Mouse (Mus musculus) inflammation-experienced regulatory T-cells, adult 6 months (primary cell): ENCODE data around the gene Tbkbp1. TPM values are rescaled to one million over a fixed set of nuclear protein-coding genes. Genes with fewer than 3 reads are reported as not detected.

Source experiments
- ATAC-seq: one replicate; pipeline ENCODE4 v1.8.0; 2017
- polyA plus RNA-seq, 3 experiments: library from polyadenylated mRNA; unstranded; fragments of 100-300 nt; shearing (Covaris generic); gene quantifications; one replicate each; pipeline ENCODE4 v1.2.1; 2017

The Tbkbp1 gene
- polyA plus RNA-seq, 3 experiments from 2014 or later = 0.21 to 0.44 TPM; not detected in 1

GRCm38 (mm10) chr11:97152662-97153287 lies 1.5 kb upstream of the Tbkbp1 start:
- no peak for ATAC-seq

DNA sequence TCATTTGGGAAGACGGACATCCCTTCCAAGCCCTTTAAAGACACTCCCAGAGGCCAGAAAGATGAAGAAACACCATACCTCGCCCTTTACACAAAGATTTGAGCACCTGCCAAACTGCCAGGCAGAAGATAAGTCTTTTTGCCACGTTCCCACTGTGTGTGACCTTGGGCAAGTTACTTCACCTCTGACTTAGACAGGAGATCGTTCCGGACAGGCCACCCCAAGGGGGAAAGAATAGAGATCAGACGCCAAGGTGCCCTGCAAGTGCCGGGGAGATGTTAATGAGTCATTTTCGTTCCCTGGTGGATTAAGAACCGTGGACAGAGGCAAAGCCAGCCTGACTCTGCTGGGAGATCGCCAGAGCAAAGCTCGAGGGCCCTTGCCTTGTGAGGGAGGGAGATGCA lies 730 bp upstream of the Tbkbp1 start:
- ATAC-seq = no peak

DNA sequence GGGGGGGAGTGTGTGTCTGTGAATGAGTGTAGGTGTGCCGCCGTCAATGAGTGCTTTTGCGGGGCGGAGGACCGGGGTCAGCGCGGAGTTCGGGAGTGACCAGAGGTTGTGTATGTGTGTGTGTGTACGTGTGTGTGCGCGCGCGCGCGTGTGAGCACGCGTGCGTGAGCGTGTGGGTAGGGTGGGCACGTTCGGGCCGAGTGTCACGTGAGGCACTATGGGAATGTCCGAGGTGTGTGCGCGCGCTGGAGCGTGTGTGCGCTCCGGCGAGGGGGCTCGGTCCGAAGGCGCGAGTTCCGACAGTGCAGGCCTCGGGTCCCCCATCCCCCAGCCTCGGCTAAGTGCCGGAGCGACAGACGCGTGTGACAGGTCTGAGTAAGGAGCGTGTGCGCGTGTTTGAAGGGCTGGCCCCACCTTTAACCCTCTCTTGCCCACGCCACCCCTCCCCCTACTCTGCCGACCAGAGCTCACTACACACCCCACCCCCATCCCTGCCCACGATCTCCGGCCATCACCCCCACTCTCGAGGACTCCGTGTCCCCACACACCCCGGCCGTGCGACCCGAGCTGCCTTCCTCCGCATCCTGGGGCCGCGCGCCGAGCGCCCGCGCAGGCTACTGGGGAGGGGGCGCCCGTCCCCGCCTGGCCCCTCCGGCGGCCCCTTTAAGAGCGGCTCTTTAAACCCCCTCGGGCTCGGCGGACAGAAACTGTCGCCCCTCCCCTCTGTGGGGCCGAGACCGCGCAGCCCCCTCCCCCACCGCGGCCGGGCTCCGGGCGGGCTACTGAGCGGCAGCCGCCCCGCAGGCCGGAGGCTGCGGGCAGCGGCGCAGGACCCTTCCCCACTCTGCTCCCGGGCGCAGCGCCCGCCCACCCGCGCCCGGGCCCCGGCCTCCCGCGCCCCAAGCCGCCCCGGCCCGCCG lies 624 bp downstream of the Tbkbp1 start:
- ATAC-seq = no peak

- no peak for ATAC-seq
These were observed 1.3 kb downstream of the Tbkbp1 start for GRCm38 (mm10) chr11:97149995-97150410.

DNA sequence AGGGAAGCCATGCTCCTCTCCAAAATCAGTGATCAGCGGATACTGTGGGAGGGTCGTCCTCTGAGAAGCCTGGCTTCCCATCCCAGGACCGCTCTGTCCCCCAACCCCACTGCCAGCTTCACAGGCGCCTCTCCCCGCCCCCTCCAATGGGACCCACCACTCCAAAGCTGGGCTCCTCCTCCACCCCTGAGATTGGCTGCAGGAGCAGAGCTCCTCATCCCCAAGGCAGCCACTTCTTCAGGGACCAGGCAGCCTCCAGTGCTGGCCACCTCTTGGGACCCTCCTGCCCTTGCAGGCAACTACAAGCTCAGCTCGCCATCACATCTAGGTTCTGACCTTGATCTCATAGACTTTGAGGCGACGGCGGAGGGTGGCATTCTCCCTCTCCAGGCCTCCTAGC lies 2.3 kb downstream of the Tbkbp1 start:
- ATAC-seq = no peak

- ATAC-seq = no peak
These were observed 2.7 kb downstream of the Tbkbp1 start for GRCm38 (mm10) chr11:97148591-97148990.

GRCm38 (mm10) chr11:97147333-97147732 lies 4.0 kb downstream of the Tbkbp1 start:
- no peak for ATAC-seq

DNA sequence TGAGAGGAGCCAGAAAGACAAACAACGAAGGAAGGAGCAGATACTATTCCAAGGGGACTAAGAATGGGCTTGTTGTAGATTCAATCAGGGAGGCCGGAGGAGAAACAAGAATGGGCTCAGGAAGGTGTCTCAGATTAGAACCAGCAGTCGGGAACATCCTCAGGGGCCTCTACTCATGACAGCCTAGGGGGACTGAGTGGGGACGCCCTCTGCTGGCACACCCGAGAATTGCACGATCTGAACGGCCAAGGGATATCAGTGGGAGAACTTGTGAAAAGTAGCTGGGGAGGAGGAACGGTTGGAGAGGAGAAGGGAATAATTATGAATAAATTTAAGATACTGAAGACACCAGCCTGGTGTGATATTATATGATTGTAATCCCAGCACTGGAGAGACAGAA lies 4.6 kb downstream of the Tbkbp1 start:
- peak; percentile 47 for ATAC-seq

GRCm38 (mm10) chr11:97145951-97146350 lies 5.3 kb downstream of the Tbkbp1 start:
- no peak for ATAC-seq

GRCm38 (mm10) chr11:97145320-97145719 lies 6.0 kb downstream of the Tbkbp1 start:
- ATAC-seq = no peak

DNA sequence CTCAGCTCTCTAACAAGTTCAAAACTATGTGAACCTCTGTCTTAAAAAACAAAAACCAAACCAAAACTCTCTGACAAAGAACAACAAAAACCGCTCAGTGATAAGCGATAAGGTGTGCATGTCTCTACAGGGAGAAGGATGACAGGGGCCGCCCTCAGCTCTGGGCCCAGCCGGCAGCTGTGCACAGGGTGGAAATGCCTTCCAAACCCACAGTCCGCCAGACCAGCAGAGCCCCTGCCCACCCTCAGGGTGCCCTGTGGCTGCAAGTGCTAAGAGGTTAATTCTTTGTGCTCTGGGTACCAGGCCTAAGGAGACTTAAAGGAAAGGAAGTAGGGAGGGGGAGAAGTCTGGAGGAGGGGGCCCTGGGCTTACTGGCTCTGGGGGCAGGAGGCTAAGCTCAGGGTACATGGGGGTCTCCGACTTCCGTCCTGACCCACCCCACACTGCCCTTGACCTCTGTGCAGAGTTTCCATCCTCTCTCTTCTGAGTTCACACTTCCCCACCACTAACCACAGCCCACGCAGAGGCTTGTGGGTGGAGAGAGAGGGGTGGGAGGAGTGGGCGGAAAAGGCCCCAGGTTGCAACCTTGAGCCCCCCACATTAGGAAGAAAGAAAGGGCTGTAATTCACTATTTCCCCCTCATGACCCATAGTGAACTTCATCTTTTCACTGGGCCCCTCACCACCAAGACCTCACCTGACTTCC lies 7.9 kb downstream of the Tbkbp1 start:
- no peak for ATAC-seq

GRCm38 (mm10) chr11:97142159-97142608 lies 9.1 kb downstream of the Tbkbp1 start:
- ATAC-seq = peak; percentile 33

DNA sequence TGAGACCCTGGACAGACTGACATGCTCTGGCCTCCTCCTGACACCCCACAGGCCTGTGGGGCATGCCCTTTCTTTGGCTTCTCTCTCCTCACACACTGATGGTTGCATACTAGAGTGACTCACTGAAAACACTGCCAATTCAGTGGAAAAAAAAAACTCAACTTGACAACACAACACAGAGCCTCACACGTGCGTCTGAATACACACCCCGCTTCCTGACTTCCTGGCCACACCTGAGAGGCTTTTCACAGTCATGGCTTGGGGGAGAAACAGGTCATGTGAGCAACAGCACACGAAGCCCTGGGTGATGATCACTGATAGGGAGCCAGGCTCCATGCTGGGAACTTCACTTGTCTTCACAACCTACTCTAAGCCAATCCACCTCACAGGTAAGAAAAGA lies 10.5 kb downstream of the Tbkbp1 start:
- peak; percentile 77 for ATAC-seq

GRCm38 (mm10) chr11:97139256-97139655 lies 12.0 kb downstream of the Tbkbp1 start:
- no peak for ATAC-seq

- ATAC-seq = no peak
These were observed 12.6 kb downstream of the Tbkbp1 start for GRCm38 (mm10) chr11:97138554-97139226.

DNA sequence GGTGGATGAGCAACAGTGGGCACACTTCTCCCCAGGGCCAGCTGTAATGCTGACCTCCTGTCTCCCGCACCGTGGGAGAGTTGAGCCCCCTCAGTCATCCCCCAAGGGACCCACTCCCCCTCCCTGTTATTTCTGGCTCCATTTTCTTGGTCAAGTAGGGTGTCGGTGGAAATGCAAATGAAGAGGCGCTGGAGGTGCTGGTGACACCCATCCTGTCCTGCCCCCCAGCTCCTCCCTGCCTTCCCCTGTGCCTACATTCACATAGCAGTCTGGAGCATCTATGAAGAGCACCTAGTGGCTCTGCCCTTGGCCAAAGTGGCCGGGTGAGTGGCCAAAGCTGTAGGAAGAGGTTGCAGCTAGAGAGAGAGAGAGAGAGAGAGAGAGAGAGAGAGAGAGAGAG lies 18.0 kb downstream of the Tbkbp1 start:
- ATAC-seq = no peak

DNA sequence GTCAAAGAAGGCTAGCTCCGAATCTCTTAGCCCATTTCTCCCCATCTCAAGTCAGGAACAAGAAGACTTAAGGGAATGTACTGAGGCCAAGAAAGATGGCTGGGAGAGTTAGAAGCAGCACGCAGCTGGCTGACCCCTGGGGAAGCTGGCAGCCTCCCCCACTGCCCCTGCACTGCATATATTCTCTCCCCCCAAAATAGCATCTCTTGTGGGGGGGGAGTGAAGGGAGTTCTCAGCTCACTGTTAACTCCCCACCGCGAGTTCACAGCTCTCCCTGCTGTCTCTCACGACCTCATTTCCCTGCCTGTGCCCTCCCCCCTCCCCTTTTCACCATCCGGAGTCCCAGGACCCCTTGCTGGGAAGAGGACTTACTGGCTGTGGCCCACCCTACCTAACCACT lies 19.1 kb downstream of the Tbkbp1 start:
- ATAC-seq = no peak

DNA sequence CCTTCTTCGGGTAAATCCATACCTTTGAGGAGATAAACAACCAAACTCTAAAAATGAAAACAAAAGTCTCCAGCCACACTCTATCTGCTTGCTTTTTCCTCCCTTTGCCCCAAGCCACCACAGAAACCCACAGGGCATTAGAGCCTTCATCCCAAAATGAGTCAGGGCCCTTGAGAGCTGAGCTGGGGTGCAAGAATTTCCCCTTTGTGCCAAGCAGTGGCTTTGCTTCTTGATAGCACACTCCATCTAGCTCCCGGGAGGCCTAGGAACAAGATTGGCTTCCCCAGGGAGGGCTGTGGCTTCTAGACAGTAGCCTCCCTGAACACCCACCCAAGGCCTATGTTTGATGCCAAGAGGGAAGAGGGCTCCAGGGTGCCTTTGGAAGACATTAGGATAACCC lies 19.6 kb downstream of the Tbkbp1 start:
- no peak for ATAC-seq

DNA sequence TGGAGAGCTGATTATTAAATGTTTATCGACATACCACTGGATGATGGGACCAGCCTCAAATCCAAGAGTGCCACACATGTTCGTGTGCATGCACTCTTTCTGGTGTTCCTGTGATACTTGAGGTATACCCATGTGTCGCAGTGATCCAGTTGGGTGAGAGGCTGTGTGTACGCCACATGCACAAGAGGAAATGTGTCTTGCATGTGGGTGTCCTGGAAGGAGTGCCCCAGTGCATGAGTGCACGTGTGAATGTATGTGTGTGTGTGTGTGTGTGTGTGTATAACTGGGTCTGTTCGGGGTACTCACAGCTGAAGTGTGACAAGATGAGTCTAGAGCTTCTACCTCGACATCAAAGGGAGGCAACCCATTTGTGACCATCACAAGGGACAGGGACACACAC lies 21.0 kb downstream of the Tbkbp1 start:
- no peak for ATAC-seq

DNA sequence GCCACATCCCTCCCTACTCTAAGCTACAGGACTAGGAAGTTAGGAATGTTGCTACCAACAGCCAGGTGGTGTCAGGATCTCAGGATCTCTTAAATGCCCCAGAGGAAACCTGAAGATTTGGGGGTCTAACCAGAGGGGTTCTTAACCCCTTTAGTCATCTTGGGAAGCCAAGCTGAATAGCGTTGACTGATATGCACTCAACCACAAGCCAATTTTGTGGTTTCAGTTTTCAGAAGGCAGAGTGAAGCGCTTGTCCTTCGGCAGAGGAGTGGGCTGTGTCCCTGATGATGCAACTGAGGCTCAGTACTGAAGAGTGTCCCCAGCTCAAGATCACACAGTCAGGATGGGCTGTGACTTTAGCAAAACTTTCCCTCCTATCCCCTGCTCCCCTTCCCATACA lies 22.3 kb downstream of the Tbkbp1 start:
- no peak for ATAC-seq

DNA sequence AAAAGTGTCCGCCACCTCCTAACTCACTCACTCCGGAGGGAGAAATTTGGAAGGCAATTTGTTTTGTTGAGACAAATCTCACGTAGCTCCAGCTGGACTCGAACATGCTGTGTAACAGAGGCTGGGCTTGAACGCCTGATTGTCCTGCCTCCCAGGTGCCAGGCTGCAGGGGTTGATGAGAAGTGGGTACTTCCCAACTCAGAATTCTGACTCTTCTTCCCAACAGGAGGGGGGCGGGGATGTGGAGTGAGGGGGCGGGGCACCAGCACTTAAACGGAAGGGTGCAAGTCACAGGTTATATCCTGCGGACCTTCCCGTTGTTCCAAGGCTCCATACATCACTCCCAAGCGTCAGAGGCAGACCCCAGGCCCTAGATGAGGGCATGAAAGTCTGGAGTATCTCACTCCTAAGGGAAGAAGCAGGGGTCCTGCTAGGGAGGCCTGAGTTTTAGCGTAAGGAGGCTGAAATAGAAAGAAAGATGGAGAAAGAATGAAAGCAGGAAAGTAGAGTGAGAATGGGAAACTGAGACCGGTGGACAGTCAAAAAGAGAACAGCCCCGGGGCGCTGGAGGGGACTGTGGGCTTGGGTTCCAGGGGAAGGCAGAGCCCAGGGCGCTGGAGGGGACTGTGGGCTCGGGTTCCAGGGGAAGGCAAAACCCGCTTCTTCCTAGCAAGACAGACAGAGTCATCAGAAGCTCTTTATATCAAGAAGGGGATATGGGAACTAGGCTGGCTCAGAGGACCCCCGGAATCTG lies 23.6 kb downstream of the Tbkbp1 start:
- no peak for ATAC-seq
